ENCODE assay signal across 10 mouse cellular contexts in genomic region chr12:81034042-81034417, GRCm38 (mm10). TPM values are rescaled to one million over a fixed set of nuclear protein-coding genes. Genes with fewer than 3 reads are reported as not detected.
DNase-seq lines count a peak whose midpoint lies in the region; ATAC-seq and TF ChIP-seq lines count a peak whose summit lies in the region.
"Had no signal": no experiment of that assay in that cellular context is flagged by ENCODE, and none has a peak within 500 bp of the region (broad histone marks: within the 10 kb centered on the region; RNA-seq: fewer than 3 reads in every experiment).

No protein-coding gene starts in this region.

- TF ChIP-seq POLR2A in olfactory bulb, adult 2 months (IDR thresholded peaks at IDR 0.05; ENCODE audit: insufficient read depth, low read depth, low read length) = no peak

- TF ChIP-seq CTCF in intestine, postnatal 0 days (IDR thresholded peaks at IDR 0.05; ENCODE audit: low read depth) = no peak
- no peak for TF ChIP-seq CTCF in olfactory bulb, adult 2 months (IDR thresholded peaks at IDR 0.05; ENCODE audit: insufficient read depth, low read depth, low read length)

- peaks cover 34% of the 10 kb centered on the region for H3K4me1 ChIP-seq in limb, embryonic 13.5 days
- H3K4me1 ChIP-seq in limb, embryonic 10.5 days = peaks cover 56% of the 10 kb centered on the region
- peaks cover 9% of the 10 kb centered on the region; the same call in 1 of the 2 replicates for H3K4me1 ChIP-seq in embryonic facial prominence, embryonic 14.5 days (ENCODE audit: control insufficient read depth, insufficient read depth, low read length)
- no peaks in the 10 kb centered on the region for H3K4me1 ChIP-seq in intestine, postnatal 0 days (replicated peaks; ENCODE audit: control insufficient read depth, insufficient read depth, low read length)
- peaks cover 14% of the 10 kb centered on the region for H3K4me1 ChIP-seq in olfactory bulb, adult 2 months (ENCODE audit: control insufficient read depth, insufficient read depth, low read length)

- H3K27ac ChIP-seq in limb, embryonic 13.5 days = no peak overlapping the region
- no peak overlapping the region for H3K27ac ChIP-seq in limb, embryonic 10.5 days
- peak overlapping the region; percentile 28; the same call in 1 of the 2 replicates for H3K27ac ChIP-seq in embryonic facial prominence, embryonic 14.5 days (replicated peaks; ENCODE audit: low read depth, low read length)
- H3K27ac ChIP-seq in intestine, postnatal 0 days (ENCODE audit: low read depth, low read length) = no peak overlapping the region
- peak overlapping the region; percentile 23 for H3K27ac ChIP-seq in olfactory bulb, adult 2 months (ENCODE audit: insufficient read depth, low read depth, low read length)

- WGBS in limb, embryonic 13.5 days = 59% methylated on average over 4 of the region's 4 CpGs
- 84% methylated on average over 4 of the region's 4 CpGs for WGBS in limb, embryonic 10.5 days
- 61% methylated on average over 4 of the region's 4 CpGs for WGBS in embryonic facial prominence, embryonic 14.5 days
- 58% methylated on average over 4 of the region's 4 CpGs for WGBS in intestine, postnatal 0 days
- WGBS in olfactory bulb, adult 2 months = 70% methylated on average over 4 of the region's 4 CpGs

- no peak overlapping the region for H3K9ac ChIP-seq in limb, embryonic 13.5 days
- H3K9ac ChIP-seq in embryonic facial prominence, embryonic 14.5 days (ENCODE audit: low read depth, low read length) = no peak overlapping the region
- no peak overlapping the region for H3K9ac ChIP-seq in intestine, postnatal 0 days (ENCODE audit: low read depth, low read length)

- no peaks in the 10 kb centered on the region for H3K9me3 ChIP-seq in limb, embryonic 13.5 days
- no peaks in the 10 kb centered on the region for H3K9me3 ChIP-seq in limb, embryonic 10.5 days (replicated peaks)
- no peaks in the 10 kb centered on the region for H3K9me3 ChIP-seq in embryonic facial prominence, embryonic 14.5 days (ENCODE audit: control insufficient read depth, low read length)
- H3K9me3 ChIP-seq in intestine, postnatal 0 days (ENCODE audit: control insufficient read depth) = no peaks in the 10 kb centered on the region

- DNase-seq in limb, embryonic 10.5 days (ENCODE audit: low spot score) = no peak
- DNase-seq in embryonic facial prominence, embryonic 14.5 days (ENCODE audit: low spot score) = no peak
- DNase-seq in c-Kit-positive CD71-positive TER-119-positive erythroid progenitor cells, embryonic 14.5 days (ENCODE audit: low spot score) = no peak
- no peak for DNase-seq in lung, postnatal 4 days
- DNase-seq: cerebellum, adult 18-20 months; heart, adult 18-20 months had no signal

- peak; percentile 5; the same call in 1 of the 2 replicates for ATAC-seq in limb, embryonic 13.5 days (ENCODE audit: low FRiP score, low read depth)
- ATAC-seq in embryonic facial prominence, embryonic 14.5 days (ENCODE audit: low read depth) = no peak
- no peak; the same call in 1 of the 2 replicates for ATAC-seq in intestine, postnatal 0 days
- ATAC-seq: activated CD4-positive, CD25-positive, alpha-beta regulatory T cell, adult 4 months had no signal

- H3K4me3 ChIP-seq in limb, embryonic 13.5 days = no peak overlapping the region
- H3K4me3 ChIP-seq in limb, embryonic 10.5 days = no peak overlapping the region
- H3K4me3 ChIP-seq in embryonic facial prominence, embryonic 14.5 days (ENCODE audit: low read depth, low read length) = no peak overlapping the region
- H3K4me3 ChIP-seq in intestine, postnatal 0 days (ENCODE audit: low read depth, low read length) = no peak overlapping the region
- no peak overlapping the region for H3K4me3 ChIP-seq in olfactory bulb, adult 2 months (ENCODE audit: insufficient read depth, low read depth, low read length)

- H3K27me3 ChIP-seq in limb, embryonic 13.5 days = peaks cover 29% of the 10 kb centered on the region
- peaks cover 15% of the 10 kb centered on the region; the same call in 1 of the 2 replicates for H3K27me3 ChIP-seq in limb, embryonic 10.5 days (ENCODE audit: low read depth, poor library complexity, severe bottlenecking)
- no peaks in the 10 kb centered on the region for H3K27me3 ChIP-seq in embryonic facial prominence, embryonic 14.5 days (replicated peaks; ENCODE audit: control insufficient read depth, insufficient read depth, low read length)
- no peaks in the 10 kb centered on the region; the same call in 1 of the 2 replicates for H3K27me3 ChIP-seq in intestine, postnatal 0 days (replicated peaks; ENCODE audit: control insufficient read depth, insufficient read depth, low read length)

- H3K4me2 ChIP-seq in limb, embryonic 13.5 days (replicated peaks) = peak overlapping the region; percentile 30; the same call in 1 of the 2 replicates
- H3K4me2 ChIP-seq in embryonic facial prominence, embryonic 14.5 days (ENCODE audit: low read depth, low read length) = no peak overlapping the region
- 0 out of 2 replicates have a peak overlapping the region, but pooled peaks have one; percentile 4 for H3K4me2 ChIP-seq in intestine, postnatal 0 days (replicated peaks; ENCODE audit: low read depth)

- no peaks in the 10 kb centered on the region for H3K36me3 ChIP-seq in limb, embryonic 13.5 days
- peaks cover 19% of the 10 kb centered on the region for H3K36me3 ChIP-seq in limb, embryonic 10.5 days
- H3K36me3 ChIP-seq in embryonic facial prominence, embryonic 14.5 days (ENCODE audit: control insufficient read depth, insufficient read depth, low read length) = no peaks in the 10 kb centered on the region
- no peaks in the 10 kb centered on the region for H3K36me3 ChIP-seq in intestine, postnatal 0 days (ENCODE audit: control insufficient read depth, insufficient read depth)

RNA-seq across cellular contexts. Expression of gene Smoc1, which starts 7.4 kb away (rescaled TPM):
- 7.7 and 8.6 TPM in 2 replicates for polyA plus RNA-seq in limb, embryonic 13.5 days (2015; fragmentation: Nextera tagmentation; extraction: Ambion mirVana)
- polyA plus RNA-seq in limb, embryonic 10.5 days (2016; fragmentation: Nextera tagmentation; extraction: Ambion mirVana) = 24.2 and 29.6 TPM in 2 replicates
- 10.7 and 11.5 TPM in 2 replicates for polyA plus RNA-seq in embryonic facial prominence, embryonic 14.5 days (2014; fragmentation: Nextera tagmentation; extraction: Ambion mirVana)
- 3.9 and 4.6 TPM in 2 replicates for polyA plus RNA-seq in intestine, postnatal 0 days (2015; fragmentation: Nextera tagmentation; extraction: Ambion mirVana)
- polyA plus RNA-seq in olfactory bulb, adult 2 months (2012; ENCODE audit: insufficient read depth, insufficient read length, low replicate concordance, missing spikeins) = not detected in 2 replicates

Comparison
In these comparisons a context has a peak if more than half of its experiments do, and no peak if none do; other contexts are left out.
1. H3K27ac ChIP-seq: peak in embryonic facial prominence, embryonic 14.5 days (single experiment) and olfactory bulb, adult 2 months (single experiment); none in limb, embryonic 13.5 days (single experiment), limb, embryonic 10.5 days (single experiment) and intestine, postnatal 0 days (single experiment).